Mouse (Mus musculus): Measurements from ENCODE around the gene Slc38a6. TPM values are rescaled to one million over a fixed set of nuclear protein-coding genes. Genes with fewer than 3 reads are reported as not detected.

Slc38a6 gene
- total RNA-seq, 1 experiment from 2014 or later: 5.0 TPM

Other genes starting within 250 kb of the Slc38a6 start
- gene Six1, start 232.9 kb upstream of the Slc38a6 start, total RNA-seq (2017): 0.11 TPM in 1 of 3 replicates, not detected in the others
- gene Six4, start 173.3 kb upstream of the Slc38a6 start, total RNA-seq (2017): not detected in 3 replicates
- gene Mnat1, start 163.1 kb upstream of the Slc38a6 start, total RNA-seq (2017): 13.7 to 16.9 TPM (median 14.6 TPM) in 3 replicates
- 10.2 to 35.6 TPM (median 14.3 TPM) in 3 replicates for gene Trmt5, start 69 bp upstream of the Slc38a6 start, total RNA-seq (2017)